Mouse (Mus musculus) CD8-positive naive resting alpha-beta T cell, adult 2 months (primary cell): Measurements from ENCODE around the gene Grrp1.
A peak's percentile ranks its signal among the peaks of the same experiment; 100 is the strongest.
"Not testable (repeated sequence)": the region's sequence is repeated elsewhere in the genome, so short reads cannot be mapped to it uniquely, and the experiment has no call there.

Experiments used
- DNase-seq, 2 experiments: peaks; one replicate each; pipeline ENCODE4 v3.0.0; 2022; ENCODE audit warnings: low read depth in 2 of 2, low spot score in 2 of 2

The Grrp1 gene

GRCm38 (mm10) chr4:134271979-134272378 lies 18.1 kb upstream of the Grrp1 start:
- no peak for DNase-seq

GRCm38 (mm10) chr4:134269622-134270021 lies 15.7 kb upstream of the Grrp1 start:
- DNase-seq, result not testable (repeated sequence)

- DNase-seq, result no peak
These were observed 14.3 kb upstream of the Grrp1 start for GRCm38 (mm10) chr4:134268102-134268655.

GRCm38 (mm10) chr4:134265860-134266585 lies 12.1 kb upstream of the Grrp1 start:
- no peak for DNase-seq

GRCm38 (mm10) chr4:134263191-134263590 lies 9.3 kb upstream of the Grrp1 start:
- peak in 1 of 2 experiments; percentile 35 for DNase-seq

- no peak for DNase-seq
These were observed 4.4 kb upstream of the Grrp1 start for GRCm38 (mm10) chr4:134258354-134258753.

- DNase-seq, result no peak
These were observed 3.5 kb upstream of the Grrp1 start for GRCm38 (mm10) chr4:134257198-134258009.

- no peak for DNase-seq
These were observed 2.7 kb upstream of the Grrp1 start for GRCm38 (mm10) chr4:134256407-134257197.

- no peak for DNase-seq
These were observed 1.9 kb upstream of the Grrp1 start for GRCm38 (mm10) chr4:134255854-134256253.

- no peak for DNase-seq
These were observed 929 bp upstream of the Grrp1 start for GRCm38 (mm10) chr4:134254835-134255234.

- no peak for DNase-seq
These were observed 790 bp downstream of the Grrp1 start for GRCm38 (mm10) chr4:134252911-134253721.

- DNase-seq, result no peak
These were observed 1.6 kb downstream of the Grrp1 start for GRCm38 (mm10) chr4:134252131-134252910.

GRCm38 (mm10) chr4:134251241-134252130 lies 2.4 kb downstream of the Grrp1 start:
- peak in 1 of 2 experiments; percentile 29 for DNase-seq

GRCm38 (mm10) chr4:134250930-134251240 lies 3.0 kb downstream of the Grrp1 start:
- no peak for DNase-seq

- DNase-seq, result no peak
These were observed 3.6 kb downstream of the Grrp1 start for GRCm38 (mm10) chr4:134250116-134250929.

- peak; percentile 59 to 65 for DNase-seq
These were observed 4.3 kb downstream of the Grrp1 start for GRCm38 (mm10) chr4:134249651-134250050.

- no peak for DNase-seq
These were observed 7.1 kb downstream of the Grrp1 start, which contains the start of gene Gm30191 for GRCm38 (mm10) chr4:134246719-134247258. Gene Gm30191 (plus strand): TSS chr4:134246935.

GRCm38 (mm10) chr4:134246256-134246655 lies 7.7 kb downstream of the Grrp1 start:
- no peak for DNase-seq
